Mouse (Mus musculus) left cerebral cortex, postnatal 10 days (tissue): Measurements from ENCODE around the gene Cdr2l. TPM values are rescaled to one million over a fixed set of nuclear protein-coding genes. Genes with fewer than 3 reads are reported as not detected.

Source experiments
- DNase-seq, 2 experiments: peaks; one replicate each; pipeline ENCODE4 v3.0.0; 2021 to 2022; ENCODE audit warnings: low spot score in 2 of 2, mixed read lengths in 1 of 2; ENCODE audit errors: extremely low spot score in 1 of 2
- intact Hi-C: fragments of 180-260 bp; cut with DNase I; formaldehyde crosslinking; loops from one replicate; pipeline ENCODE4 v1.15.1; 2025
- total RNA-seq, 2 experiments: library from RNA; stranded (reverse); gene quantifications; 2 replicates each; pipeline ENCODE4 v1.2.3; 2021

The Cdr2l gene
- total RNA-seq, 2 experiments from 2014 or later, result 15.2 to 17.2 TPM

GRCm38 (mm10) chr11:115430561-115430960, 48.8 kb downstream of the Cdr2l start:
- DNase-seq, result no peak
- intact Hi-C loops, result no loop called here

GRCm38 (mm10) chr11:115432814-115433213, 51.1 kb downstream of the Cdr2l start:
- intact Hi-C loops, result no loop called here
- no peak for DNase-seq

GRCm38 (mm10) chr11:115433342-115433741, 51.6 kb downstream of the Cdr2l start:
- DNase-seq, result no peak
- intact Hi-C loops, result no loop called here

GRCm38 (mm10) chr11:115435596-115436337, 54.1 kb downstream of the Cdr2l start:
- intact Hi-C loops, result no loop called here
- peak in 1 of 2 experiments; percentile 70 for DNase-seq

GRCm38 (mm10) chr11:115437571-115438122, 55.9 kb downstream of the Cdr2l start:
- intact Hi-C loops, result no loop called here
- no peak for DNase-seq

GRCm38 (mm10) chr11:115439326-115439725, 57.6 kb downstream of the Cdr2l start:
- intact Hi-C loops, result no loop called here
- DNase-seq, result no peak

GRCm38 (mm10) chr11:115439906-115440595, 58.3 kb downstream of the Cdr2l start, which contains the start of gene Trim80:
Gene Trim80, plus strand, starts transcription at chr11:115440545.
- DNase-seq, result no peak

GRCm38 (mm10) chr11:115441417-115441816, 59.7 kb downstream of the Cdr2l start:
- intact Hi-C loops, result no loop called here
- no peak for DNase-seq

More at GRCm38 (mm10) chr11:115439906-115440595, 58.3 kb downstream of the Cdr2l start, which contains the start of gene Trim80:
- intact Hi-C loops, result no loop called here

Other genes starting within 250 kb of the Cdr2l start
- under 1 TPM; 0.28 to 0.90 TPM for gene Cd300lf, start 247.9 kb upstream of the Cdr2l start, total RNA-seq
- 10 to 100 TPM; 53.7 to 56.0 TPM for gene Slc9a3r1, start 218.6 kb upstream of the Cdr2l start, total RNA-seq
- gene Tmem104, start 194.4 kb upstream of the Cdr2l start, total RNA-seq, result 10 to 100 TPM; 19.9 to 20.3 TPM
- 10 to 100 TPM; 14.5 to 16.6 TPM for gene Nat9, start 194.1 kb upstream of the Cdr2l start, total RNA-seq
- 10 to 100 TPM; 14.7 to 21.6 TPM for gene Grin2c, start 114.7 kb upstream of the Cdr2l start, total RNA-seq
- 10 to 100 TPM; 18.2 to 18.7 TPM for gene Fdxr, start 104.9 kb upstream of the Cdr2l start, total RNA-seq
- 1 to 10 TPM; 6.5 to 6.8 TPM for gene Fads6, start 84.3 kb upstream of the Cdr2l start, total RNA-seq
- under 1 TPM in 1 of 2 experiments, not detected in 1; 0.14 TPM for gene Otop2, start 74.8 kb upstream of the Cdr2l start, total RNA-seq
- under 1 TPM; 0.24 to 0.26 TPM for gene Ush1g, start 59.9 kb upstream of the Cdr2l start, total RNA-seq
- under 1 TPM; 0.24 to 0.28 TPM for gene Otop3, start 47.2 kb upstream of the Cdr2l start, total RNA-seq
- 10 to 100 TPM; 77.5 to 81.7 TPM for gene Hid1, start 14.2 kb upstream of the Cdr2l start, total RNA-seq
- 10 to 100 TPM; 96.2 to 98.8 TPM for gene Mrpl58, start 21.8 kb downstream of the Cdr2l start, total RNA-seq
- 100 to 1,000 TPM; 399 to 414 TPM for gene Atp5h, start 38.0 kb downstream of the Cdr2l start, total RNA-seq
- gene Kctd2, start 38.2 kb downstream of the Cdr2l start, total RNA-seq, result 10 to 100 TPM; 54.3 to 55.7 TPM
- gene Trim80, start 58.6 kb downstream of the Cdr2l start, total RNA-seq, result under 1 TPM in 1 of 2 experiments, not detected in 1; 0.24 TPM
- gene Slc16a5, start 80.6 kb downstream of the Cdr2l start, total RNA-seq, result not detected
- 1 to 10 TPM; 9.0 to 9.2 TPM for gene Armc7, start 93.8 kb downstream of the Cdr2l start, total RNA-seq
- gene Nt5c, start 109.9 kb downstream of the Cdr2l start, total RNA-seq, result 10 to 100 TPM; 78.6 to 80.8 TPM
- gene Jpt1, start 132.5 kb downstream of the Cdr2l start, total RNA-seq, result 100 to 1,000 TPM; 312 to 341 TPM
- 100 to 1,000 TPM; 396 to 399 TPM for gene Sumo2, start 154.4 kb downstream of the Cdr2l start, total RNA-seq
- 10 to 100 TPM; 43.9 to 51.2 TPM for gene Nup85, start 182.5 kb downstream of the Cdr2l start, total RNA-seq
- gene Mrps7, start 222.0 kb downstream of the Cdr2l start, total RNA-seq, result 10 to 100 TPM; 52.7 to 58.7 TPM
- 10 to 100 TPM; 51.4 to 65.1 TPM for gene Gga3, start 222.1 kb downstream of the Cdr2l start, total RNA-seq
- 10 to 100 TPM; 14.4 to 14.6 TPM for gene Mif4gd, start 231.1 kb downstream of the Cdr2l start, total RNA-seq
- gene Slc25a19, start 246.4 kb downstream of the Cdr2l start, total RNA-seq, result 10 to 100 TPM; 55.0 to 59.7 TPM